Mouse (Mus musculus): ENCODE results near the gene Susd1. TPM values are rescaled to one million over a fixed set of nuclear protein-coding genes. Genes with fewer than 3 reads are reported as not detected.
A peak's percentile ranks its signal among the peaks of the same experiment; 100 is the strongest.

The Susd1 gene
- polyA plus RNA-seq, 1 experiment from 2014 or later: 1.4 TPM

GRCm38 (mm10) chr4:59422808-59423207 is 15.6 kb downstream of the Susd1 start:
- Histone ChIP-seq H3K4me2 (no peak overlapping the region), H3K27me3 (no peaks in the 10 kb centered on the region), H3K9me3 (no peaks in the 10 kb centered on the region), H3K4me1 (replicated peaks) (peaks cover 12% of the 10 kb centered on the region), H3K36me3 (no peaks in the 10 kb centered on the region), H3K9ac (no peak overlapping the region), H3K4me3 (no peak overlapping the region), H3K27ac (replicated peaks) (peak overlapping the region; percentile 63)
- no peak for ATAC-seq (ENCODE audit: low read depth)

DNA sequence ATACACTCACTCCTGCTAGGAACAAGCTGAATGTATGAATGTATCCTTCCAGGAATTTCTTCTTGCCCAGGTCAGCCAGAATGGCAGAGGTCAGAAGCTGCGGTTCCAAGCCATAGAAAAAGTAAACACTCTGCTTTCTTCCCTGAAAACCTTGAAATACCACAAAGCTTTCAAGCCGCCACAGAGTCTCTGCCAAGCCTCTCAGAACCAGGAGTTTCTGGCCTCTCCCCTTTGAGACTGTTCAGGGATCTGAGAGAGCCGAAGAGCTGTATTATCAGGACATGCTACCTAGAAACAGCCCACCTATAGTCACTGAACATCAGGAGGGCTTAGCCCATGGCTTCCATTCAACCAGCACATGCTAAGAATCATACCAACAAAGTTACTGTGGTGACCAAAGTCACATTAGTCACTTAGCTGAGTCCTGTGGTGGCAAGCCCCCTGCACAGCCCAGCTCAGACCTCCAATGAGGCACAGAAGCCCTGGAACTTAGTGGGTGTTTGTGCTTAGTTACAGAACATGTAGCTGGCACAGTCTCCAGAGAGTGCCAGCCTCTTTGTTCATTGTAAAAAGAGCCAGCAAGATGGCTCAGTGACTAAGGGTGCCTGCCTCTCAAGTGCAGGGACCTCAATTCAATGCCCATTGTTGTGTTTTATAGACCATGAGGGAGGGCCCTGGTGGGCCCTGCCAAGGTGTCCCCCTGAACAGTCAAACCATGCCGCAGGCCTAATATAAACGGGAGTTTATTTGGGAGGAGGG is 16.2 kb downstream of the Susd1 start:
- peak; percentile 92 for ATAC-seq (ENCODE audit: low read depth)
- H3K27ac ChIP-seq (replicated peaks): peak overlapping the region; percentile 63
- no peaks in the 10 kb centered on the region for H3K36me3 ChIP-seq
- no peak overlapping the region for H3K4me2 ChIP-seq
- peaks cover 12% of the 10 kb centered on the region for H3K4me1 ChIP-seq (replicated peaks)
- H3K27me3 ChIP-seq: no peaks in the 10 kb centered on the region
- WGBS: 27% methylated on average over 5 of the region's 5 CpGs
- H3K9ac ChIP-seq: no peak overlapping the region
- no peak overlapping the region for H3K4me3 ChIP-seq
- H3K9me3 ChIP-seq: no peaks in the 10 kb centered on the region

DNA sequence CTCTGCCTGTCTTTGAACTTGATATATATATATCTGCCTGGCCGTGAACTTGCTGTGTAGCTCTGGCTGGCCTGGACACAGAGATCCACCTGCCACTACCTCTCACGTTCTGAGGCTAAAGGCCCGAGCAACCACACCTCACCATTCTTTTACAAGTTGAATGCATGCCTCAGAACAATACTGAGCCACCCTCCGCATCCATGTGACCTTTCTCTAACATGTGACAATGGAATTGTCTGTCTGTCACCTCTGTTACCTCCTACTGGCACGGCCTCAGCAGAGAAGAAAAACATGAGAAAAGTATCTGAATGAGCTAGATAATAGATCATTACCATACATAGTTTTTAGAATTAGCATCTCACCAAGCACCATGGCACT is 17.1 kb downstream of the Susd1 start:
- Histone ChIP-seq H3K27ac (replicated peaks) (no peak overlapping the region), H3K9ac (no peak overlapping the region), H3K27me3 (no peaks in the 10 kb centered on the region), H3K4me3 (no peak overlapping the region), H3K4me1 (replicated peaks) (peaks cover 12% of the 10 kb centered on the region), H3K4me2 (no peak overlapping the region), H3K9me3 (0 out of 2 replicates have a peak, but pooled peaks cover 3% of the 10 kb centered on the region), H3K36me3 (no peaks in the 10 kb centered on the region)
- 44% methylated on average over 5 of the region's 5 CpGs for WGBS
- ATAC-seq (ENCODE audit: low read depth): no peak

DNA sequence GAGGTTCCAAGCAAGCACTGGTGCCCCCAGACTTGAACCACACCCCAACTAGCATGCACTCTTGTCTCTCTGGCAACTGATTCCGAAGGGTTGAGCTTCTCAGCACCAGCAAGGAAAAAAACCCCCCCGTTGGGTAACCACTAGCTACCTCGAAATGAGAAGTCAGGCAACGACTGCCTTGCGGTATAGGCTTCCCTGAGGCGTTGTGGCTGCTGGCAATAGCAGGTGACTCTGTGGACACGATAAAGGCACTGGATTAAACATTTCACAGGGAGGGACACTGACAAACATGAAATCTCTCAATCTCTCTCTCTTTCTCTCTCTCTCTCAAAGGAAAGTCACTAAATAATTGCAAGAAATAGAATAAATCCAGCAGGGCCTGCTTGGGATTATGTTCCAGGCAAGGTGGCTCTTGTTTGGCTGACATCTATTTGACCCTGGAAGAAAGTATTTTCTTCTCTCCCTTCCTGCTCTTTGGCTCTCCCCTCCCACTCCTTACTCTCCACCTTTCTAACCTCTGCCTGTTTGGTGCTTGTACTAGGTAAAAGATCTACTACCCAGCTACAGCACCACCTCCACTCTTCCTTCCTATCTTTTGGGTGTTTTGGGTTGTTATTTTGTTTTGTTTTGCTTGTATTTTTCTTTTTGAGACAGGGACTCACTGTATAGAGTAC is 17.6 kb downstream of the Susd1 start:
- Histone ChIP-seq H3K4me1 (replicated peaks) (peaks cover 12% of the 10 kb centered on the region), H3K27me3 (no peaks in the 10 kb centered on the region), H3K27ac (replicated peaks) (no peak overlapping the region), H3K4me3 (no peak overlapping the region), H3K36me3 (no peaks in the 10 kb centered on the region), H3K4me2 (no peak overlapping the region), H3K9ac (no peak overlapping the region), H3K9me3 (0 out of 2 replicates have a peak, but pooled peaks cover 3% of the 10 kb centered on the region)
- no peak for ATAC-seq (ENCODE audit: low read depth)
- WGBS: 85% methylated on average over 7 of the region's 7 CpGs

GRCm38 (mm10) chr4:59419211-59419610 is 19.2 kb downstream of the Susd1 start:
- Histone ChIP-seq H3K27ac (replicated peaks) (no peak overlapping the region), H3K9me3 (0 out of 2 replicates have a peak, but pooled peaks cover 3% of the 10 kb centered on the region), H3K27me3 (no peaks in the 10 kb centered on the region), H3K4me3 (no peak overlapping the region), H3K36me3 (no peaks in the 10 kb centered on the region), H3K9ac (no peak overlapping the region), H3K4me1 (replicated peaks) (peaks cover 12% of the 10 kb centered on the region), H3K4me2 (no peak overlapping the region)
- no peak for ATAC-seq (ENCODE audit: low read depth)
- WGBS: 87% methylated on average over 4 of the region's 4 CpGs

DNA sequence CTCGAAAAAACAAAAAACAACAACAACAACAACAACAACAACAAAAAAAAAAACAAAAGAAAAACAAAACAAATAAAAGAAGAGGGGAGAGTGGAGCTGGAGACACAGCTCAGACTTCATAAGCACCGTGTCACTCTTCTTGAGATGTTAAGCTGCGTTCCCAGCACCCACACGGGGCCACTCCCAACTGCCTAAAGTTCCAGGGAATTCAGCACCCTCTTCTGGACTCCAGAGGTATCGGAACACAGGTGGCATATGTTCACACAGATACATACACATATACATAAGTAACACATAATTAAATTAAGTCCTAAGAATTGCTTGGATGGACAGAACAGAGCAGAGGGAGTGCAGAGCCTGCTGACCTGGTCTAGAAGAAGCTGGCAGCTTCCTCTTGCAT is 25.0 kb downstream of the Susd1 start:
- ATAC-seq (ENCODE audit: low read depth): no peak
- 87% methylated on average over 5 of the region's 5 CpGs for WGBS
- H3K4me1 ChIP-seq (replicated peaks): no peaks in the 10 kb centered on the region
- 0 out of 2 replicates have a peak, but pooled peaks cover 3% of the 10 kb centered on the region for H3K9me3 ChIP-seq
- H3K27me3 ChIP-seq: no peaks in the 10 kb centered on the region
- H3K4me3 ChIP-seq: no peak overlapping the region
- no peak overlapping the region for H3K27ac ChIP-seq (replicated peaks)
- H3K9ac ChIP-seq: no peak overlapping the region
- no peaks in the 10 kb centered on the region for H3K36me3 ChIP-seq
- no peak overlapping the region for H3K4me2 ChIP-seq

GRCm38 (mm10) chr4:59411153-59411552 is 27.3 kb downstream of the Susd1 start:
- no peak for ATAC-seq (ENCODE audit: low read depth)
- Histone ChIP-seq H3K27me3 (no peaks in the 10 kb centered on the region), H3K4me3 (no peak overlapping the region), H3K27ac (replicated peaks) (no peak overlapping the region), H3K9me3 (no peaks in the 10 kb centered on the region), H3K4me2 (no peak overlapping the region), H3K36me3 (no peaks in the 10 kb centered on the region), H3K4me1 (replicated peaks) (no peaks in the 10 kb centered on the region), H3K9ac (no peak overlapping the region)
- 85% methylated on average over 9 of the region's 9 CpGs for WGBS

- H3K9me3 ChIP-seq: no peaks in the 10 kb centered on the region
- no peak overlapping the region for H3K4me2 ChIP-seq
- H3K4me3 ChIP-seq: no peak overlapping the region
- no peak overlapping the region for H3K9ac ChIP-seq
- no peak overlapping the region for H3K27ac ChIP-seq (replicated peaks)
- H3K27me3 ChIP-seq: no peaks in the 10 kb centered on the region
- ATAC-seq (ENCODE audit: low read depth): no peak
- no peaks in the 10 kb centered on the region for H3K36me3 ChIP-seq
- 80% methylated on average over 4 of the region's 4 CpGs for WGBS
- no peaks in the 10 kb centered on the region for H3K4me1 ChIP-seq (replicated peaks)
Observed at GRCm38 (mm10) chr4:59407766-59408165, 30.7 kb downstream of the Susd1 start.

GRCm38 (mm10) chr4:59404375-59404774 is 34.1 kb downstream of the Susd1 start:
- no peaks in the 10 kb centered on the region for H3K9me3 ChIP-seq
- H3K4me2 ChIP-seq: no peak overlapping the region
- H3K27ac ChIP-seq (replicated peaks): no peak overlapping the region
- no peak overlapping the region for H3K4me3 ChIP-seq
- no peak overlapping the region for H3K9ac ChIP-seq
- no peaks in the 10 kb centered on the region for H3K27me3 ChIP-seq
- no peaks in the 10 kb centered on the region for H3K36me3 ChIP-seq
- WGBS: 46% methylated on average over 6 of the region's 6 CpGs
- no peaks in the 10 kb centered on the region for H3K4me1 ChIP-seq (replicated peaks)
- ATAC-seq (ENCODE audit: low read depth): no peak

DNA sequence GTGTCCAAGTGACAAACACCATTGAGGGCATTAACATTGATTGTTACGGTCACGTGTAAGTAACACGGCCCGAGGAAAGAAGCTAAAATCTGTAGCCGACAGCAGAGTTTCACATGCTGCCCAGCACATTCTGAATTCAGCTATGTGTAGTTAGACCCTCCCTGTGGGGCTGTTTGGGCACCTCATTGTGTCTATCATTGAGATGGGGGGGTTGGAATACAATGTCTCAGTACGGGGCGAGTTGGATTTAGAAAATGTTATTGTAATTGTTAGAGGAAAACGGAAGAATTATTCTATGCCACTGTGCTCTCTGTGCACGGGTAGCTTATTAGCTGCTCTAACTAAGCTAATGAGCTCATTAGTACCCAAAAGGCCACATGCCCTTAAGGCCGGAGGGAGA is 37.5 kb downstream of the Susd1 start:
- H3K36me3 ChIP-seq: no peaks in the 10 kb centered on the region
- no peak overlapping the region for H3K27ac ChIP-seq (replicated peaks)
- no peaks in the 10 kb centered on the region for H3K4me1 ChIP-seq (replicated peaks)
- H3K9ac ChIP-seq: no peak overlapping the region
- no peaks in the 10 kb centered on the region for H3K9me3 ChIP-seq
- no peak overlapping the region for H3K4me2 ChIP-seq
- WGBS: 69% methylated on average over 10 of the region's 10 CpGs
- H3K27me3 ChIP-seq: no peaks in the 10 kb centered on the region
- H3K4me3 ChIP-seq: no peak overlapping the region
- ATAC-seq (ENCODE audit: low read depth): no peak; the same call in 1 of the 2 replicates

GRCm38 (mm10) chr4:59399343-59399742 is 39.1 kb downstream of the Susd1 start:
- Histone ChIP-seq H3K27ac (replicated peaks) (no peak overlapping the region), H3K9ac (no peak overlapping the region)

GRCm38 (mm10) chr4:59395528-59395927 is 42.9 kb downstream of the Susd1 start:
- Histone ChIP-seq H3K9me3 (no peaks in the 10 kb centered on the region), H3K27ac (replicated peaks) (no peak overlapping the region), H3K4me2 (no peak overlapping the region), H3K4me3 (no peak overlapping the region), H3K9ac (no peak overlapping the region), H3K36me3 (no peaks in the 10 kb centered on the region), H3K27me3 (no peaks in the 10 kb centered on the region), H3K4me1 (replicated peaks) (no peaks in the 10 kb centered on the region)
- WGBS: 85% methylated on average over 2 of the region's 2 CpGs
- no peak for ATAC-seq (ENCODE audit: low read depth)

More at GRCm38 (mm10) chr4:59399343-59399742, 39.1 kb downstream of the Susd1 start:
- WGBS: 65% methylated on average over 4 of the region's 4 CpGs
- H3K36me3 ChIP-seq: no peaks in the 10 kb centered on the region
- no peak for ATAC-seq (ENCODE audit: low read depth)
- H3K4me3 ChIP-seq: no peak overlapping the region
- no peaks in the 10 kb centered on the region for H3K9me3 ChIP-seq
- H3K4me1 ChIP-seq (replicated peaks): no peaks in the 10 kb centered on the region
- H3K27me3 ChIP-seq: no peaks in the 10 kb centered on the region
- H3K4me2 ChIP-seq: no peak overlapping the region
